Mouse (Mus musculus) T-cell, adult 2 months (primary cell): ENCODE data around the gene Ddx39b.

Experiments
- DNase-seq: peaks from one replicate; pipeline ENCODE4 v3.0.0; 2022; ENCODE audit warnings: low spot score

Gene Ddx39b

DNA sequence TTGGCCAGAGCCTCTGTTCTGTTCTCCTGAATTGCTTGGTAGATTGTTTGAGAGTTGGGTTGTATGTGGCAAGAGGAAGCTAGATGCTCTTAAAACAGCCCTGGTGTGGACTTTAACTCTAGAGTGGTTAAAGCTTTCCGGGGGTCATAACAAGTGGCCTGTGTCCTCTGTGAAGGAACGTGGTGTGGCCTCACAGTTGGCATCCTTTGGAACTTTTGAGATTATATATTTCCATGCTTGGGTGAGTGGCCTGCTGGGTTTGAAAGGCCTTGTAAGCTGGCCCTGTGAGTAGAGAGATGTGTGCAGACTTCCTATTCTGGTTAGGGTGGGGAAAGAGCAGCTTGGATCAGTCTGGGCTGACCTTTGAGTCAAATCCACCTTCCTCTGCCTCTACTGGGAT lies 3.5 kb downstream of the Ddx39b start:
- DNase-seq, result no peak

- peak; percentile 61 for DNase-seq
Observed at GRCm38 (mm10) chr17:35245731-35246623, 4.4 kb downstream of the Ddx39b start.

GRCm38 (mm10) chr17:35247144-35247543 lies 5.6 kb downstream of the Ddx39b start:
- DNase-seq, result no peak

GRCm38 (mm10) chr17:35248986-35249385 lies 7.4 kb downstream of the Ddx39b start:
- no peak for DNase-seq

DNA sequence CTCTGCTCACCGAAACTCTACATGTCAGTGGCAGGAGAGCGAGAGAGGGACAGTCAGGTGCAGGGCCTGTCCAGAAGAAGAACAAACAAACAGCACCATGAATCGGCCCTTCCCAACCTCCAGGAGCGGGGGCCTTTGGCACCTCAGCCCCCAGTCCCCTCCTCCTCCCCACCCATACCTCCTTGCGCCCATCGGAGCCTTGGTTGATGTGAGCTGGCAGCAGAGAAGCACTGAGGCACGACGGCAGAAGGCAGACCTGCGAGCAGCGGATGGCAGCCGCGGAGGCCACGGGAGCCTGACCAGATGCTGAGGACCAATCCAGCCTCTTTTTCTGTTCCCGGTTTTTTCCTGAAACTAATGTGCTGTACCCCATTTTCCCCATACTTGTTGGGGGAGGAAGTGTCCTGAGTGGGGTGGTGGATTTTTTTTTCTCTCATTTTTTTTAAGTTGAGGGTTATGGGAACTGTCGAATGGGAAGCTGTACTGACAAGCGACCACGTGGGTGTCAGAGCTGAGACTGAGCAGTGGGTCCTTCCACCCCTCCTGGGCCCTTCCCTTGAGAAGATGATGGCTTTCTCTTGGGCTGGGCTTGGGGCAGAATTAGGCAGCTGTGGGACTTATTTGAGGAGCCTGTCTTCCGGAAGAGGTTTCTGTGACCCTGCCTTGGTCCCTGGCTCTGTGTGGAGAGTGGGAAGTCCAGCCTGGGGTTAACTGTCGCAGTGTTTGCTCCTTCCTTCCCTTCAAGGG lies 8.1 kb downstream of the Ddx39b start:
- DNase-seq, result no peak

GRCm38 (mm10) chr17:35250348-35251120 lies 9.0 kb downstream of the Ddx39b start:
- DNase-seq, result no peak

- DNase-seq, result no peak
Observed at GRCm38 (mm10) chr17:35251162-35251719, 9.7 kb downstream of the Ddx39b start.

DNA sequence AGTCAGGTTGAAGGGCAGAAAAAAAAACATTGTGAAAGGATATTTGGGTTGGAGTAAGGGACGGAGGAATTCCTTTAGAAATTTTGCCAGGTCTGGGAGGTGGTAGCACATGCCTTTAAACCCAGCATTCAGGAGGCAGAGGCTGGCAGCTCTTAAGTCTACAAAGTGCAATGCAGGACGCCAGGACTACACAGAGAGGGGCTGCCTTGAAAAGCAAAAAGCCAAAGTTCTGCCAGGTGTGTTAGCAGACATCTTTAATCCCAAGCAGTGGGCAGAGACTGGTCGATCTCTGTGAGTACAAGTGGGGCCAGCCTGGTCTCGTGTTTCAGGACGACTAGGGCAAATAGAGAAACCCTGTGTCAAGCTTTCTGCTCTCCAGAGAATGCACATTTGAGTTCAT lies 10.4 kb downstream of the Ddx39b start:
- DNase-seq, result no peak

DNA sequence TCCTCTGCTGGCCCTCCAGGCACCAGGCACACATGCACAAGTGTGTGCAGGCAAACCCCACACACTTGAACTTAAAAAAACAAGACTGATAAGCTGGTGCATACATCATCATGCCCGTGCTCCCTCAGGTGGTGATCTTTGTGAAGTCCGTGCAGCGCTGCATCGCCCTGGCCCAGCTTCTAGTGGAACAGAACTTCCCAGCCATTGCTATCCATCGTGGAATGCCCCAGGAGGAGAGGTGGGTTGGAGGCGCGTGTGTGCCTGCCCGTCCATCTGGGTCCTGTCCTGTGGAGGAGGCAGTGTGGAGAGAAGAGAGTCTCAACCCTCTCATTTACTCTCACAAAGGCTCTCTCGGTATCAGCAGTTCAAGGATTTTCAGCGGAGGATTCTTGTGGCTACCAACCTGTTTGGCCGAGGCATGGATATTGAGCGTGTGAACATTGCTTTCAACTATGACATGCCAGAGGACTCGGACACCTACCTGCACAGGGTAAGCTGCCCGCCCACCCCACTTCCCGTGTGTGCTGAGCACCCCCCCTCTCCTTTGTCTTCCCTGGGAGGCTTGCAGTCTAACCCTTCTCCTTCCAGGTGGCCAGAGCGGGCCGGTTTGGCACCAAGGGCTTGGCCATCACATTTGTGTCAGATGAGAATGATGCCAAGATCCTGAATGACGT lies 11.2 kb downstream of the Ddx39b start:
- no peak for DNase-seq

GRCm38 (mm10) chr17:35253293-35254093 lies 11.9 kb downstream of the Ddx39b start:
- DNase-seq, result no peak

- peak; percentile 76 for DNase-seq
Observed at GRCm38 (mm10) chr17:35254241-35255098, 12.9 kb downstream of the Ddx39b start.

- DNase-seq, result no peak
Observed at GRCm38 (mm10) chr17:35255301-35255700, 13.8 kb downstream of the Ddx39b start.

DNA sequence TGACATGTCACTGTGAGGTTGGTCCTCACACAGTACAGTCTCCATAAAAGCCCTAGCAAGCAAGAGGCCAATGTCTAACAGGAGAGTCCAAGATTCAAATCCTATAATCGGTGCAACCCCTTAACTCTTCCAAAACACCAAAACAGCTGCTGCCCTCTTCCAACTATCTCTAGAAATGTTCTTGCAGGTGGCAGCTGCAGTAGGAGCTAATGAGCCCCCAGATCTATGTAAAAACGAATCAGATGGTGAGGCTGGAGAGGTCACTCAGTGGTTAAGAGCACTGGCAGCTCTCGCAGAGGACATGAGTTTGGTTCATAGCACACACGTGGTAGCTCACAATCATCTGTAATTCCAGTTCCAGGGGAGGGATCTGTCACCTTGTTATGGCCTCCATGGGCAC lies 14.2 kb downstream of the Ddx39b start:
- no peak for DNase-seq

- DNase-seq, result no peak
Observed at GRCm38 (mm10) chr17:35257378-35257777, 15.8 kb downstream of the Ddx39b start.

- DNase-seq, result peak; percentile 96
Observed at GRCm38 (mm10) chr17:35257824-35258491, 16.4 kb downstream of the Ddx39b start.

GRCm38 (mm10) chr17:35258492-35259478 lies 17.2 kb downstream of the Ddx39b start:
- peak; percentile 88 for DNase-seq

GRCm38 (mm10) chr17:35259621-35260020 lies 18.1 kb downstream of the Ddx39b start:
- no peak for DNase-seq

GRCm38 (mm10) chr17:35261651-35262050 lies 20.1 kb downstream of the Ddx39b start:
- no peak for DNase-seq
